Mouse (Mus musculus) gastrocnemius, postnatal 4 days (tissue): Measurements from ENCODE around the gene Adamts5. TPM values are rescaled to one million over a fixed set of nuclear protein-coding genes. Genes with fewer than 3 reads are reported as not detected.

Experiments used
- DNase-seq, 2 experiments: peaks; one replicate each; pipeline ENCODE4 v3.0.0; 2021 to 2022; ENCODE audit warnings: low spot score in 2 of 2, mixed read lengths in 2 of 2
- long read RNA-seq, 2 experiments: library from polyadenylated mRNA; stranded (forward); transcript quantifications; one replicate each; pipeline ENCODE4 v2.0.0; 2021
- total RNA-seq, 2 experiments: library from RNA; stranded (reverse); gene quantifications; 2 replicates each; pipeline ENCODE4 v1.2.3; 2021

Adamts5 gene
- 10 to 100 TPM; 17.6 to 20.0 TPM for total RNA-seq
- long read RNA-seq, experiment 1, full-length matches to known transcripts: 24 of 27 reads
- long read RNA-seq, experiment 1, partial matches to known transcripts: 2 of 27 reads
- long read RNA-seq, experiment 1, other reads (novel, unspliced or antisense): 1 of 27 reads
- long read RNA-seq, experiment 2, full-length matches to known transcripts: 22 of 28 reads
- long read RNA-seq, experiment 2, partial matches to known transcripts: 2 of 28 reads
- long read RNA-seq, experiment 2, other reads (novel, unspliced or antisense): 4 of 28 reads

GRCm38 (mm10) chr16:85901581-85901910 lies at the start of gene Adamts5:
TSS of gene Adamts5 (minus strand) at chr16:85901828.
- DNase-seq: peak in 1 of 2 experiments; percentile 40

GRCm38 (mm10) chr16:85950356-85950755 lies 48.7 kb upstream of the Adamts5 start:
- DNase-seq: no peak

- DNase-seq: no peak
Measured at GRCm38 (mm10) chr16:85926004-85926403, 24.4 kb upstream of the Adamts5 start.

GRCm38 (mm10) chr16:85922454-85922853 lies 20.8 kb upstream of the Adamts5 start:
- DNase-seq: no peak

- no peak for DNase-seq
Measured at GRCm38 (mm10) chr16:85920122-85920521, 18.5 kb upstream of the Adamts5 start.

- DNase-seq: peak; percentile 25 to 56
Measured at GRCm38 (mm10) chr16:85900702-85901580, 687 bp downstream of the Adamts5 start.

GRCm38 (mm10) chr16:85899790-85900587 lies 1.6 kb downstream of the Adamts5 start:
- peak; percentile 32 to 59 for DNase-seq

GRCm38 (mm10) chr16:85899301-85899721 lies 2.3 kb downstream of the Adamts5 start:
- peak in 1 of 2 experiments; percentile 54 for DNase-seq

GRCm38 (mm10) chr16:85898816-85899215 lies 2.8 kb downstream of the Adamts5 start:
- DNase-seq: peak in 1 of 2 experiments; percentile 14

GRCm38 (mm10) chr16:85898391-85898790 lies 3.2 kb downstream of the Adamts5 start:
- DNase-seq: peak in 1 of 2 experiments; percentile 27

GRCm38 (mm10) chr16:85897854-85898253 lies 3.8 kb downstream of the Adamts5 start:
- DNase-seq: no peak

GRCm38 (mm10) chr16:85895948-85896347 lies 5.7 kb downstream of the Adamts5 start:
- DNase-seq: no peak

- no peak for DNase-seq
Measured at GRCm38 (mm10) chr16:85889778-85890177, 11.8 kb downstream of the Adamts5 start.

- peak in 1 of 2 experiments; percentile 14 for DNase-seq
Measured at GRCm38 (mm10) chr16:85887289-85888051, 14.2 kb downstream of the Adamts5 start.

GRCm38 (mm10) chr16:85879075-85879474 lies 22.6 kb downstream of the Adamts5 start:
- DNase-seq: no peak

- DNase-seq: no peak
Measured at GRCm38 (mm10) chr16:85874141-85874540, 27.5 kb downstream of the Adamts5 start.

- DNase-seq: no peak
Measured at GRCm38 (mm10) chr16:85871971-85872370, 29.7 kb downstream of the Adamts5 start.

- no peak for DNase-seq
Measured at GRCm38 (mm10) chr16:85871248-85871647, 30.4 kb downstream of the Adamts5 start.

GRCm38 (mm10) chr16:85864691-85865389 lies 36.8 kb downstream of the Adamts5 start:
- no peak for DNase-seq

- no peak for DNase-seq
Measured at GRCm38 (mm10) chr16:85854505-85854904, 47.1 kb downstream of the Adamts5 start.
